Mouse (Mus musculus) thymus, adult 2 months (tissue): Measurements from ENCODE around the gene Cbr4. TPM values are rescaled to one million over a fixed set of nuclear protein-coding genes. Genes with fewer than 3 reads are reported as not detected.

Experiments used
- DNase-seq: peaks from one replicate; pipeline ENCODE4 v3.0.0; 2021
- H3K27ac ChIP-seq: fragments of 200-500 bp; 2 replicates; pipeline ENCODE4 v1.5.1; 2012; ENCODE audit warnings: low read length, control low read depth; ENCODE audit not compliant: control insufficient read depth, insufficient read depth
- H3K27me3 ChIP-seq: fragments of 200-500 bp; 2 replicates; pipeline ENCODE4 v1.6.1; 2012; ENCODE audit warnings: mild to moderate bottlenecking, low read length, moderate library complexity, mixed read lengths; ENCODE audit not compliant: control insufficient read depth, insufficient read depth
- H3K36me3 ChIP-seq: fragments of 200-500 bp; 2 replicates; pipeline ENCODE4 v1.6.1; 2012; ENCODE audit warnings: mild to moderate bottlenecking, low read length, moderate library complexity; ENCODE audit not compliant: control insufficient read depth, insufficient read depth
- H3K4me1 ChIP-seq: fragments of 200-500 bp; replicated peaks from 2 replicates; pipeline ENCODE4 v1.6.1; 2012; ENCODE audit warnings: low read length; ENCODE audit not compliant: control insufficient read depth, insufficient read depth
- H3K4me3 ChIP-seq: fragments of 200-500 bp; 2 replicates; pipeline ENCODE4 v1.5.1; 2012; ENCODE audit warnings: mild to moderate bottlenecking, low read length, control low read depth, moderate library complexity; ENCODE audit not compliant: control insufficient read depth, insufficient read depth
- CTCF ChIP-seq: fragments of 200-500 bp; IDR thresholded peaks from 2 replicates; pipeline ENCODE4 v1.5.1; 2012; ENCODE audit warnings: mild to moderate bottlenecking, control low read depth, low read length, moderate library complexity, borderline replicate concordance; ENCODE audit not compliant: control insufficient read depth, poor library complexity, insufficient read depth; ENCODE audit errors: extremely low read depth
- POLR2A ChIP-seq: fragments of 200-500 bp; IDR thresholded peaks from 2 replicates; pipeline ENCODE4 v1.6.1; 2012; ENCODE audit warnings: mild to moderate bottlenecking, low read length, control low read depth, moderate library complexity; ENCODE audit not compliant: control insufficient read depth, poor library complexity, insufficient read depth; ENCODE audit errors: extremely low read depth
- WGBS: fragments of 180-500 bp; shearing (Covaris S2); methylation state at CpG from one replicate; pipeline ENCODE4 v1.1.7; 2018; 5-methylcytosine and 5-hydroxymethylcytosine counted together
- polyA plus RNA-seq: library from polyadenylated mRNA; depleted of rRNA; stranded (reverse); fragments of >200 nt; gene quantifications from 2 replicates; pipeline ENCODE4 v1.2.3, GENCODE M21; 2012

Gene Cbr4
- polyA plus RNA-seq, 1 experiment, result 5.2 TPM

DNA sequence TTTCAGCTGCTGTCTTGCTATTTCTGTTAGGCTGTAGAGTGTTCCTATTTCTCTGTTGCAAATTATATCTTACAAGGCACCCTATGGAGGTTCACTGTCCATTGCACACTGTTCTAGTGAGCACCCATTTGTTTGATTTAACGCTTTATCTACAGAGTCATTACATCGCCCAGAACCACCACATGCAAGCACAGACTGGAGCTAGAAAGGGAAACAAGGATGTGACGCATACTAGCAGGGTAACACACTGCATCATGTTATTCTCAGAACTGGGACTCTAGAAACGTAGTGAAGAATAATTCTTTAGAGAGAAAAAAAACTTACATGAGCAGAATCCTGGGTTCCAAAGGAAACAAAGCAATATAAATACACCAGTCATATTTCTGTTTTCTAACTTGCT is 17.3 kb upstream of the Cbr4 start:
- no peak for TF ChIP-seq POLR2A
- TF ChIP-seq CTCF, result no peak
- H3K4me1 ChIP-seq, result no peaks in the 10 kb centered on the region
- 90% methylated on average over 4 of the region's 4 CpGs for WGBS
- DNase-seq, result no peak
- no peaks in the 10 kb centered on the region for H3K27me3 ChIP-seq
- no peak overlapping the region for H3K27ac ChIP-seq
- H3K36me3 ChIP-seq, result no peaks in the 10 kb centered on the region
- no peak overlapping the region for H3K4me3 ChIP-seq

DNA sequence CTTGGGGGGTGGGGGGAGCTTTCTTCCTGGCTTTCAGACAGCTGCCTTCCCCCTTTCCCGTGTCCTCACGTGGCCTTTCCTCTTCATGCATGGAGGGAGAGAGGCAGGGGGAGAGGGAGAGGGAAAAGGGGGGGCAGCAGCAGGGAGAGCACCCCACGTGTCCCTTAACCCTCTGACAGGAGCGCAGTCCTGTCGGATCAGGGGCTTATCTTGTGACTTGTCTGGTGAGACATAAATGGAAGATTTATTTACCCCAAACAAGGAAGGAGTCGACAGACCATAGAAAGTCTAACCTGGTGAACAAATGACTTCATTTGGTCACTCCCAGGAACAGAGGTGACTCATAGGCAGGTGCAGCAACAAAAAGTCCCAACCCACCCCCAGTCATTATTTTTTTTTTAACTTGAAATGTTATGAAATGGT is 12.3 kb upstream of the Cbr4 start:
- no peak for DNase-seq
- no peak overlapping the region for H3K27ac ChIP-seq
- no peak for TF ChIP-seq POLR2A
- no peak for TF ChIP-seq CTCF
- H3K4me3 ChIP-seq, result no peak overlapping the region
- no peaks in the 10 kb centered on the region for H3K4me1 ChIP-seq
- 74% methylated on average over 6 of the region's 6 CpGs for WGBS
- no peaks in the 10 kb centered on the region for H3K27me3 ChIP-seq
- no peaks in the 10 kb centered on the region for H3K36me3 ChIP-seq

DNA sequence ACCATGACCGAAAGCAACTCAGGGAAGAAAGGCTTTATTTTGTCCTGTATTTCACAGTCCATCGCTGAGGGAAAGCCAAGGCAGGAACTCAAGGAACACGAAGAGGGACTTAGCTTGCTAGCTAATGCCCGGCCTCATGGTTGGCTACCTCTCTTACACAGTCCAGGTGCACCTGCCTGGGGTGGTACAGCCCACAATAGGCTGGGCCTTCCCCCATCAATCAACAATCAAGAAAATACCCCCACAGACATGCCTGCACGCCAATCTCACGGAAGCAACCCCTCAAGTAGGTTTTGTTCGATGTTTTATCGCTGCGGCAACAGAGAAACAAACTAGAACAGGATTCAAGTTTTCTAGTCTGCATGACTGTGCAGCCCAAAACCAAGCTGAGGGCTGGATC is 11.4 kb upstream of the Cbr4 start:
- DNase-seq, result no peak
- H3K4me3 ChIP-seq, result no peak overlapping the region
- WGBS, result 92% methylated on average over 9 of the region's 9 CpGs
- H3K27me3 ChIP-seq, result no peaks in the 10 kb centered on the region
- TF ChIP-seq CTCF (no peak), POLR2A (no peak)
- H3K27ac ChIP-seq, result no peak overlapping the region
- no peaks in the 10 kb centered on the region for H3K36me3 ChIP-seq
- H3K4me1 ChIP-seq, result no peaks in the 10 kb centered on the region

GRCm38 (mm10) chr8:61478150-61478549 is 9.4 kb upstream of the Cbr4 start:
- TF ChIP-seq CTCF, result no peak
- no peak for TF ChIP-seq POLR2A
- no peaks in the 10 kb centered on the region for H3K4me1 ChIP-seq
- no peak for DNase-seq
- 87% methylated on average over 4 of the region's 4 CpGs for WGBS
- H3K36me3 ChIP-seq, result no peaks in the 10 kb centered on the region
- H3K27ac ChIP-seq, result no peak overlapping the region
- H3K27me3 ChIP-seq, result no peaks in the 10 kb centered on the region
- H3K4me3 ChIP-seq, result no peak overlapping the region

- no peaks in the 10 kb centered on the region for H3K27me3 ChIP-seq
- H3K4me1 ChIP-seq, result no peaks in the 10 kb centered on the region
- H3K27ac ChIP-seq, result no peak overlapping the region
- no peak for DNase-seq
- no peak for TF ChIP-seq CTCF
- TF ChIP-seq POLR2A, result no peak
- WGBS, result 82% methylated on average over 8 of the region's 8 CpGs
- no peaks in the 10 kb centered on the region for H3K36me3 ChIP-seq
- H3K4me3 ChIP-seq, result no peak overlapping the region
Measured at GRCm38 (mm10) chr8:61478793-61479192, 8.7 kb upstream of the Cbr4 start.

- TF ChIP-seq POLR2A (no peak), CTCF (peak; percentile 71; the same call in 1 of the 2 replicates)
- Histone ChIP-seq H3K4me3 (no peak overlapping the region), H3K4me1 (no peaks in the 10 kb centered on the region), H3K27me3 (no peaks in the 10 kb centered on the region), H3K36me3 (no peaks in the 10 kb centered on the region), H3K27ac (no peak overlapping the region)
- WGBS, result 59% methylated on average over 11 of the region's 11 CpGs
- DNase-seq, result peak; percentile 61
Measured at GRCm38 (mm10) chr8:61479506-61480214, 7.9 kb upstream of the Cbr4 start.

- no peak for DNase-seq
- no peak overlapping the region for H3K4me3 ChIP-seq
- WGBS, result 94% methylated on average over 14 of the region's 14 CpGs
- no peak overlapping the region for H3K27ac ChIP-seq
- no peaks in the 10 kb centered on the region for H3K27me3 ChIP-seq
- no peaks in the 10 kb centered on the region for H3K36me3 ChIP-seq
- H3K4me1 ChIP-seq, result no peaks in the 10 kb centered on the region
- TF ChIP-seq POLR2A, result no peak
- TF ChIP-seq CTCF, result no peak
Measured at GRCm38 (mm10) chr8:61480260-61480967, 7.1 kb upstream of the Cbr4 start.
